Mouse (Mus musculus) right cerebral cortex, postnatal 14 days (tissue): Measurements from ENCODE around the gene Hs1bp3.

Experiments used
- DNase-seq: peaks from one replicate; pipeline ENCODE4 v3.0.0; 2022

Gene Hs1bp3

GRCm38 (mm10) chr12:8305258-8305657 is 8.0 kb upstream of the Hs1bp3 start:
- DNase-seq, result no peak

DNA sequence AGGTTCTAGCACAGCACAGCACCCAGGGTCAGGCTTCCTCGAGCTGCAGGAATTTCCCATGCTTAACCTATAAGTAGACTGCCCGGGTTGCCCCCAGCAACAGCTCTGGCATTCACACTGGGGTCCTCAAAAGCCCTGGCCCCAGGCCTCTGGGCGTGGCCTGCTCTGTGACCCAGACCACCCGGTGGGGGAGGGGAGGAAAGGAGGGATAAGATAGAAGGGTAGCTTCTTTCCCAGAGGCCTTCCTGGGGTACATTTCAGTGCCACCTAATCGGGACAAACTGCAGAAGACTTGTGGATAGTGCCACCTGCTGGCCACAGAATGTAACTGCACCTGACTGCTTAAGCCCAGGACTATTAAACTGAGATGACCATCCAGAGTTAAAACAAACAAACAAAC is 6.8 kb upstream of the Hs1bp3 start:
- peak; percentile 62 for DNase-seq

DNA sequence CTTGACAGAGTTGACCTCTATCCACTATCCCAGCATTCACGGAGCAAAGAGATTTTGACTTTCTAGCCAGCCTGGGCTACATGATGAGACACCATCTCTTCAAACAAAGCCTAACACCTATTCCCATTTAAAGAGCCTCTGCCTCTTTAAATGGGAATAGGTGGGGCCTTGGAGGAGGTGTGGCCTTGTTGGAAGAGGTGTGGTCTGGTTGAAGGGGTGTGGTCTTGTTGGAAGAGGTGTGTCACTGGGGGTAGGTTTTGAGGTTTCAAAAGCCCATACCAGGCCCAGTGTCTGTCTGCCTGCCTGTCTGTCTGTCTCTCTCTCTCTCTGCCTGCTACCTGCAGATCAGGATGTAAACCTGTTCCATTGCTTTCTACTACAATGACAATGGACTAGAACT is 6.3 kb upstream of the Hs1bp3 start:
- no peak for DNase-seq

DNA sequence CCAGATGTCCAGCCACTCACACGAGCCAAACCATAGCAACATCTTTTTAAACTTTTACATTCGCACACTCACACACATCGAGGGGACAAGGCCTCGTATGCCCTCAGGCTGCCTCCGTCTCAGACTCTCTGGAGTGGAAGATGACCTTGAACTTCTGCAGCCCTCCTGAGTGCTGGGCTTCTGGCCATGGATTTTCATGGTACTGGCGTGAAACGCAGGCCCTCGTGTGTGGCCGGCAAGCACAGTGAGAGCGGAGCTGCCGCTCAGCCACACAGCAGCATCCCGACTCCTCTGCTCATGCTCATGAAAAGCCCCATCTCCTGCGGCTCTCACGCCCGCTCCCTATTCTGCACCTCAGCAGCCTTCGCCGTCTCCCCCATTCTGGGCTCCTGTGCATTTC is 2.2 kb upstream of the Hs1bp3 start:
- no peak for DNase-seq

DNA sequence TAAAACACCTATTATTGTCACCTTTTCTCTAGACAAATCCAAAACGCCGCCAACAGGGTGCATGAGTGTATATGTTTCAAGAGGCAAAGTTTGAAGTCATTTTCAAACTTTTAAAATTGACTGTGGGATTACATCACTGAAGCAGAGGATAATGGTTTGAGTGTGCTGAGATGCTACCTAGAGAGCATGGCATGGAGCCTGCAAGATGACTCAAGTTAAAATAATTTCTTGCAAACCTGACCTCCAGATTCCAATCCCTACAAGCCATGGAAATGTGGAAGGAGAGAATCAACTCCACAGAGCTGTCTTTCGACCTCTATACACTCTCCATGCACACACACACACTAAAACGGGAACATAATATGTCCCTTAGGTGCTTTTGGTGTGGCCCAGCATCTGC is 966 bp upstream of the Hs1bp3 start:
- DNase-seq, result no peak

DNA sequence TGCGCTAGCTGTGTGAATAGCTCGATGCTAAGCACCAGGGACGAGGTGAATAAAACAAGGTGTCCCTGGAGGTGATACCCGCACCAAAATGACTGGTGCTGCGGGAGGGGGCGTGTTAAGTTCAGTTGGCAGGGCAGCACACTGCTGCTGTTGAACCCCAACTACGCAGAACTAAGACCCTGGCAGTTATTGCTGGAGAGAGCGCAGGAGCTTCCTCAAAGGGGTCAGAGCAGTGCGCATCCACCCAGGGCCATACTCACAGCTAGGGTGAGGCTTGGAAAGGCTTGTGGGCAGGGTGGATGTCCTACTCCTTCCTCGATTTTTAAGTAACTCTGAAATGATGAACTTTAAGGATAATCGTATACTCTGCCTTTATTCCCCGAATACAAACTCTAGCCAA is 541 bp downstream of the Hs1bp3 start:
- no peak for DNase-seq

- no peak for DNase-seq
These were observed 3.3 kb downstream of the Hs1bp3 start for GRCm38 (mm10) chr12:8316541-8316940.

DNA sequence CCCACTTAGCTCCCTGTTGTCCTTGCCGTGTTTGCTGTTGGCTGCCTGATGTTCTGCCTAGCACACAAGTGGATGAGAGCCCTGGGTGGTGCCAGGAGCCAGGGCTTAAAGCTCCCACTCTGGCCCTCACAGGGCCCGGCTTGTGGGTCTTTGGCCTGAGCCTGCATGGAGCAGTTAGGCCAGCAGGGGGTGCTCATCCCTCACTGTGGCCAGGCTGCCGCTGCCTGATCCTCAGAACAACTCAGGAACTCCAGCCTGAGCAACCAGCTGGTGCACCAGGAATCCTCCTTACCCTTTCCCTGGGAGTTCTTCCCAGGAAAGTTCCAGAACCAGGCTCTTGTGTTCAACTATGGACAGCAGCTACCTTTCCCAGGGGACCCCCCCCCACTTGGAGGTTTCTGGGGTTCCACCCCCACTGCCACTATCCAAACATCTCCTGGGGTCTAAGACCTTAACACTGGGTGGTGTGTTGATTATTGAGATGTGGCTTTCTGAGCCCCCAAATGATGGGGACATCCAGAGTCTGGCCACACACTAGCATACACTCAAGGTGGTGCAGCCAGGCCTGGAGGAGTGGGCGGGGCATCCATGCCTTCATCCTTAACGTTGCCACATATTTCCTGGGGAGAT is 7.0 kb downstream of the Hs1bp3 start:
- DNase-seq, result peak; percentile 86

DNA sequence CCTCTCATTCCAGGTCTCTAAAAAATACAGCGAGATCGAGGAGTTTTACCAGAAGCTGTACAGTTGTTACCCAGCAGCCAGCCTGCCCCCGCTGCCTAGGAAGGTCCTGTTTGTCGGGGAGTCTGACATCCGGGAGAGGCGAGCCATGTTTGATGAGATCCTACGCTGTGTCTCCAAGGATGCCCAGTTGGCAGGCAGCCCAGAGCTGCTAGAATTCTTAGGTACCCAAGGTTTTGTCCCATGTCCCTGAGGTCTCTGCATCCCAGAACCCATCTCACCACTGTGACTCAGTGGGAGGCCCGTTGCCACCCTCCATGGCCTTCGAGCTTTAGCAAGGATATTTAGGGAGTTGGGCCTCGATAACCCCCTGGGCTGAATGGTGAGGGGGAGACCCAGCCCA is 8.3 kb downstream of the Hs1bp3 start:
- DNase-seq, result no peak

GRCm38 (mm10) chr12:8324086-8324485 is 10.9 kb downstream of the Hs1bp3 start:
- no peak for DNase-seq

DNA sequence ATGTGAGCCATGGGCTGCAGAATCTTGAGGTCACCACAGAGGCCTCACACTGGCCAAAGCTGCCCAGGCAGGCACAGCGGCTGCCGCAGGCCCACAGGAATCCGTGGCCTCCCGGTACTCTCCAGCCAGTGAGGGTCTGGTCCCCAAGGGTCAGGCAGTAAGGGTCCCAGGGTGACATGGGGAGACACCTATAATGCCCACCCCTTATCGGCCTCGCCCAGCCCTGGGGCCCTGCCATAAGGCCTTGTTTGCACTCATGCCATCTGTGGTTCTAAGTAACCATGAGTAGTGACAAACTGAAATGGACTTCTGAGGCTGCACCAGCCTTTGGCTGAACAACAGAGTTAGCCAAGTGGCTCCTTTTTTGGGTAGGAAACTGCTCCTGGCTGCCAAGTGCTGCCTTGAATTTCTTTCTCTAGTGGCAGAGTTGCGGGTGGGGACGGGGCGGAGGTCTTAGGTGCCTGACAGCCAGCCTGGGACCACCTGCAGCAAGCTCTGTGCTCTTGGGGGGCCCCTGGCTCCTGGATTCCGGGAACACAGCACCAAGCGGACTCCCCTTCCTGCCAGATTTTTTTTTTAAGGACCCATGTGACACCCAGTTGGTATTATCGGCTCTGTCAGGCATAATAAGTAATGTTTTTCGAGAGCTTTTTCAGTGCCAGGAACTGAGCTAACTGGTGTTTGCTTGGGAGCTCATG is 12.2 kb downstream of the Hs1bp3 start:
- no peak for DNase-seq

- DNase-seq, result no peak
These were observed 12.8 kb downstream of the Hs1bp3 start for GRCm38 (mm10) chr12:8325943-8326522.

DNA sequence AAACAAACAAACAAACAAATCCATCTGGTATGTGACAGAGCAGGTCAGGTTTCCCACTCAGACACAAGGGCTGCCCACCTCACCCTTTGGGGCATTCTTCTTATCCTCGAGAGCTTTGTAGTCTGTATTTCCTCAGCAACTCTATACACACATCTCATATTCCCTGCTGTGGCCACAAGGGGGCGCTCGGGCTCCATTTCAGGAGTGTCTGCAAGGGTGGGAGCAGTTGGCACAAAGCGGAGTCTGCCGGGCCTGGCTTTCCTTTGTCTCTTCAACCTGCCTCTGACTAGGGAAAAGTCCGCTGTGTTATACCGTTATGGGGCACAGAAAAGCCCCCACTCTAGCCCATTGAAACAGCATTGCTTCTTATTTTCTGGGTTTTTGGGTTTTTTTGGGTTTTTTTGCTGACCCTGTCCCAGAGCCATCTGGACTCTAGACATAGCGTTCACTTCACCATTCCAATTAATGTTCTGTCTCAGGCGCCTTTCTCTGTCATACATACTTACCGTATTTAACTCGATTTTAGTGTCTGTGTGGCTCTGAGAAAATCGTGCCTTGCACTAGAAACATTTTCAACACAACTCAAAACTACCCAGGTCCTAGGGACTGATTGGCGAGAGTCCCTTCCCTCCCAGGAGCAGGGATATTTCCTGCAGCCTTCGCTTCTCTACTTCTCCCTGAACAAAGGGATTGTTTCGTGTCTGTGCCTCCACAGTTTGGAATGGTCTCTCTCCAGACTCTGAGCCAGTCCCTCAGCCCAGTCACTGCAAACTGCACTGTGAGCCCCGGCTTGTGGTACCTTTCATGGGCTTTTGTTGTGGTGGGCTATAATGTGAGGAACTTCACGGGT is 13.8 kb downstream of the Hs1bp3 start:
- peak; percentile 97 for DNase-seq

DNA sequence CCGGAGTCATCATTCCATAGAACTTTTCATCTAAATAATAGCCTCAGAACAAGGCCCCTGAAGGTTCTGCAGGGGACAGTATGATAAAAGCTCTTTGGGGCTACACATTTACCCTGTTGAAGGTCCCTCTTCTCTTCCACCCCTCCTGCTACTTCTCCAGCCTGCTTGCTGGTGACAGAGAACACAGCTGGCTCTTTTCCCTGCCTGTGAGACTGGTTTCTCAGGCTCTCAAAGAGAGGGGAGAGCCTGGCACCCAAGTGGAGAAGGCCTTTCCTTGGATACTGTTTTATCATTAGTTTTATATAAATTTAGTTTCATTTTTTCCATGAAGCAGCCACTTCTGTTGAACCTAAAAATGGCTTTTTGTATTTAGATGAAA is 14.4 kb downstream of the Hs1bp3 start:
- DNase-seq, result no peak

DNA sequence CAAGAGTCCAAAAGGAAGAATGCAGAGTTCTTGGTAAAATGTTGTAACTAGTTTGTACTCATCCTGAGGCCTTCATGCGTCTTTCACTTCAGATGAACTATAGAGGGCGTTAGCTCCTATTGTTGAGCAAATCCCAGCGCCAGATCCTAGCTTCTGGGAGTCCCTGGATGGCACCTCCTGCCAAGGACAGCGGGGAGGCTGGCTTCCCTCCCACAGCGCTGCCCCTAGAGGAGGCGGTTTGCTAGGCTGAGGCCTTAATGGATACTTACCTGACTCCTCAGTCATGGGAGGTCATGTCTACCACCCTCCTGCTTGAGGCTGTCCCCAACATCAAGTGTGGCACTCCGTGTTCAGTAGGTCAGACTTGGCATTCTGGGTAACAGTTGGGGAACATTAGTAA is 16.0 kb downstream of the Hs1bp3 start:
- DNase-seq, result no peak

DNA sequence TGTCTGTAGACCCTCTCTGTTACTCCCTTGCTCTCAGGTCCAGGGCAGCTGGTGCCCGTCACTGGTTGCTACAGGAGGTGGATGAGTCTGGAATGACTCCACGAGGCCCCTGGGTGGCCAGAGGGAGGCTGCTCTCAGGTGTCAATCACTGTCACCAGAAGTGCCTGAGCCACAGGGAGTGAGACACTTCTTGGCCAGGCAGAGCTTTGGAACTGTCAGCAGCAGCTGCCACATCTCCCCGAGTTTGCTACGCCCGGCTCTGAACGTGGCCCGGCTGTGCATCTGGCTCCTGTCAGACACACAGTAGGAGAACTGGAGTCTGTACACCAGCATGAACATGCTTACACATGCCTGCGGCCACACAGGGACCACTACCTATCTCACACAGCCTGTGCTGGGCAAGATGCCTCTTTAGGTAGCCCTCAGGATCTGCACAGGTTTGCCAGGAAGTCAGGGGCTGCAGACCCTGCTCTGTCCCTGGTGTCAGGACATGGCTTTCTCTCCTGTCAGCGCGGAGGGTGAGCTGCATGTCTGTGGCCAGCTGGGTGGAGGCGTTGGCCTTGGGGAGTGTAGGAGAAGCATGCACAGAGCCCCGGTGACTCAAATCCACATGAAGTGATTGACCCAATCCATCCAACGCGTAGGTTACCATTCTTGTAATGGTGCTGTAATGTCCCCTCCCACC is 18.4 kb downstream of the Hs1bp3 start:
- DNase-seq, result no peak

DNA sequence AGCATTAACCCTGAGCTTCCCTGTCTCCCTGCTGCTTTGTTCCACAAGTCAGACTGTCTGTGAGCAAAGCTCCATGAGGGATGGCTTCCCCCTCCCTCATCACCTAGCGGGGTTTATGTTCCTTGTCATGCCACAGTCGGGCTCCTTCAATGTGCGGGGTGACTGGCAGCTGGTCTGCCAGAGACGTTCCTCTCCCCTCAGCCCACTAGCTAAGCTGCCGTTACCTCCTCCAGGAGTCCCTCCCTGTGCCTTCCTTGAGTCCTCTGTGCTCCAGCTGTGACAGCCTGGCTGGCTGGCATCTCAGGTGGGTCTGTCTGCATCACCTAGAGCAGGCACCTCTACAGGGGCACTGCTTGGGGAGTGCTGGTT is 18.9 kb downstream of the Hs1bp3 start:
- DNase-seq, result no peak

DNA sequence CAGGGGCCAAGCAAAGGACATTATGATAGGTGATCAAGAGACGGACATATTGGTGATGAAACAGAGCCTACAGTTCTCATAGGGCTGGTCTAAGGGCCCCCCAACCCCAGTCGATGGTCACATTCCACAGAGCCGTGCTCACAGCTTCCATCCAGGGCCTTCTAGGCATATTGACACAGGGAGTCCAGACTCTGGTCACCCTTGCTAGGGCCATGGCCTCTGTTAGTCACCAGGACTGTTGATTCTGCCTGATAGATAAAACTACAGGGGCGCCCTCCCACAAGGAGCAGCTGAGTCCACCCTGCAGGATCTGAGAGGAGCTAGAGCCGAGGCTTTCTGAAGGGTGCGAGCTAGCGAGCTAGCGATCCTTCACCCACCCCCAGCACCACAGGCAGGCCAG is 20.4 kb downstream of the Hs1bp3 start:
- no peak for DNase-seq

DNA sequence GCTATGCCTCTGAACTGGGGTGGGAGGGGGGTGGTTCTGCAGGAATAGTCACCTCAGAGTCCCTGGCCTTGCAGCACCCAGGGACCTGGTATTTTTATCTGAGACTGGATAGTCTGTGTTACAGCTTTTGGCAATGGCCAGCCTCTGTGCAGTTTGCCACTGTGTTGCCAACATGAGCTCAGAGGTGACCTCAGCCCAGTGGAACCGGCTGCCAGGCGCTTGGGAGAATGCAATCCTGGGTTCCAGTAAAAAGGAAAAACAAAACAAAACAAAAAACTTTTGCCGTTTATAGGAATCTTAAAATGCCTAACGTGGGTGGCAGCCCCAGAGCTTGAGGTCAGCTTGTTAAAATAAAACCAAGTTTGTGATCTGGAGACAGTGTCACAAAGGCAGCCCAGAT is 21.0 kb downstream of the Hs1bp3 start:
- DNase-seq, result no peak

GRCm38 (mm10) chr12:8335503-8335902 is 22.3 kb downstream of the Hs1bp3 start:
- DNase-seq, result no peak

DNA sequence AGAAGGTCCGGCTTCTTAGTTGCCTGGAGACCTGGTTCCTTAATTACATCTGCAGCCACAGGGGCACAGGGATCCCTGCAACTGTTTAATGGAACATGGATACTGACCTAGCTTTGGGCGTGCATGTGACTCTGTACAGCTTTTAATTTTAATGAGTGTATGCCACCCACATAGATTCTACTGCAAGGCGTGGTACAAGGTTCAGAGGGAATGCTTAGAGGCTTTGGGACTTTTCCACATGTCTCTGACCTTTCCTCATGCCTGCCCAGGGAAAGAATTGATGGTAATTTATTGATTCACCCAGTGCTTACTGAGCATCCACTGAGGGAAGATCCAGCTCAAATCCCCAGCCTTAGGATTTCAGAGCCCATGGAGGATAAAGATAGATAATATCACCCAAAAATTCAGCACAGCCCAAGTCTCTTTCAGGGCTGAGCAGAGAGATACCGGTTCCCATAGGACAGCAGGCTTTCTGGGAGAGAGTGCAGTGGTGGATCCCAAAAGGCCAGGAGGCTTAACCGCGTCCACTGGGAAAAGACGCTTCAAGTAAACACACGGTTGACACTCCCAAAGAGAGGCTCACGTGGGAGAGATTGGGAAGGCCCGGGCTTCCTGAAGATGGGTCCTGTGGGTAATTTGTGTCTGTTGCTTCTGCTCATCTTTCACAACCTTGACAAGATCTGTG is 23.5 kb downstream of the Hs1bp3 start:
- no peak for DNase-seq

GRCm38 (mm10) chr12:8337286-8338060 is 24.2 kb downstream of the Hs1bp3 start:
- DNase-seq, result no peak
